Comparison of ENCODE assay signal across 11 mouse cellular contexts in the genomic region with DNA sequence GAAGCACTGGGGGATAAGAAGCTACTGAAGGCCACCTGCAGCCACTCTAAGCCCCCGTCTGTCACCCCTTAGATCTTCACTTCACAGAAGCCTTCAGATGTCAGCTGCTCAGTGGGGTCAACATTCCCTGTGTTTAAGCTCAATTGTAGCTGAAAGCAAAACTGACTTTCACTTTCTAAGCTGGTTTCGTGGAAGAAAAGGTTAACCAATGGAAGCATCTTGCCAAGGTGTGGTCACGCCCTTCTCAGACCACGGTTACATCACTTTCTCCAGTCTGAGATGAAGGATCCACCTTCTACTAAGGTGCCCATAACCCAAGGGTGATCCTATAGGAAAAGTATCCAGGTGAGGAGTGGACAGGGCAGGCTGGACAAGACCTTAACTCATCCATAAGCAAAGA. TPM values are rescaled to one million over a fixed set of nuclear protein-coding genes. Genes with fewer than 3 reads are reported as not detected.
A peak's percentile ranks its signal among the peaks of the same experiment; 100 is the strongest.
ATAC-seq and TF ChIP-seq lines count a peak whose summit lies in the region.
"Not testable (repeated sequence)": the region's sequence is repeated elsewhere in the genome, so short reads cannot be mapped to it uniquely, and the experiment has no call there.
"Had no signal": no experiment of that assay in that cellular context is flagged by ENCODE, and none has a peak within 500 bp of the region (broad histone marks: within the 10 kb centered on the region; RNA-seq: fewer than 3 reads in every experiment).

No protein-coding gene starts in this region.

- peaks cover 44% of the 10 kb centered on the region for H3K36me3 ChIP-seq in intestine, postnatal 0 days (ENCODE audit: control insufficient read depth, insufficient read depth)

- TF ChIP-seq CTCF in intestine, postnatal 0 days (IDR thresholded peaks at IDR 0.05; ENCODE audit: low read depth), result not testable (repeated sequence)

- 73% methylated on average over 3 of the region's 4 CpGs for WGBS in intestine, postnatal 0 days

- not testable (repeated sequence) for H3K27me3 ChIP-seq in intestine, postnatal 0 days (replicated peaks; ENCODE audit: control insufficient read depth, insufficient read depth, low read length)

- H3K4me3 ChIP-seq in intestine, postnatal 0 days (ENCODE audit: low read depth, low read length), result not testable (repeated sequence)

- not testable (repeated sequence) for H3K9ac ChIP-seq in intestine, postnatal 0 days (ENCODE audit: low read depth, low read length)

- not testable (repeated sequence) for H3K4me1 ChIP-seq in intestine, postnatal 0 days (replicated peaks; ENCODE audit: control insufficient read depth, insufficient read depth, low read length)

- H3K9me3 ChIP-seq in intestine, postnatal 0 days (ENCODE audit: control insufficient read depth), result not testable (repeated sequence)

- H3K4me2 ChIP-seq in intestine, postnatal 0 days (replicated peaks; ENCODE audit: low read depth), result not testable (repeated sequence)

- ATAC-seq in CD4-positive, CD25-positive, alpha-beta regulatory T cell, adult 4 months, result peak; percentile 66
- peak; percentile 41; the same call in 1 of the 2 replicates for ATAC-seq in common myeloid progenitor, adult 5-6 weeks (replicated peaks; ENCODE audit: low read depth, poor library complexity, severe bottlenecking)
- ATAC-seq in erythroid progenitor cell, adult 5-6 weeks (replicated peaks; ENCODE audit: low FRiP score, poor library complexity, severe bottlenecking), result peak; percentile 82
- peak; percentile 46 to 47; a peak in 2 of 4 replicates for ATAC-seq in hematopoietic stem cell, adult 5-6 weeks (replicated peaks in 1 of 2; ENCODE audit: insufficient read depth in 1 of 2, low FRiP score in 2 of 2, low TSS enrichment in 1 of 2, low read depth in 1 of 2, poor library complexity in 2 of 2, severe bottlenecking in 2 of 2)
- 0 out of 2 replicates have a peak, but pooled peaks have one; percentile 47 for ATAC-seq in intestine, postnatal 0 days
- ATAC-seq in megakaryocyte progenitor cell, adult 5-6 weeks (replicated peaks; ENCODE audit: poor library complexity), result peak; percentile 54
- peak; percentile 53 for ATAC-seq in monocyte, adult 5-6 weeks (replicated peaks; ENCODE audit: insufficient number of reproducible peaks, low FRiP score, low TSS enrichment, poor library complexity, severe bottlenecking)

- not testable (repeated sequence) for H3K27ac ChIP-seq in intestine, postnatal 0 days (ENCODE audit: low read depth, low read length)

RNA-seq across cellular contexts. Expression of a gene that starts 36.2 kb away (rescaled TPM):
- under 1 TPM in 1 of 2 experiments, not detected in 1; 0.66 TPM for polyA plus RNA-seq in CD4-positive, CD25-positive, alpha-beta regulatory T cell, adult 4 months (2017; shearing (Covaris generic))
- total RNA-seq in common myeloid progenitor, adult 5-6 weeks (2017), result 0.24 TPM in 1 of 2 replicates, not detected in the other
- total RNA-seq in erythroid progenitor cell, adult 5-6 weeks (2015; ENCODE audit: low replicate concordance), result not detected in 2 replicates
- total RNA-seq in erythroid progenitor cell, adult 5-6 weeks (2017; ENCODE audit: low replicate concordance), result 0.08 TPM in 1 of 2 replicates, not detected in the other
- total RNA-seq in hematopoietic stem cell, adult 5-6 weeks (2017), result 0.25 and 1.3 TPM in 2 replicates
- 0.04 TPM in 2 replicates for polyA plus RNA-seq in intestine, postnatal 0 days (2015; fragmentation: Nextera tagmentation; extraction: Ambion mirVana)
- total RNA-seq in megakaryocyte progenitor cell, adult 5-6 weeks (2015), result 0.24 and 0.44 TPM in 2 replicates
- 0.03 and 0.08 TPM in 2 replicates for total RNA-seq in megakaryocyte progenitor cell, adult 5-6 weeks (2017)
- total RNA-seq in monocyte, adult 5-6 weeks (2017), result 0.11 to 1.6 TPM (median 0.48 TPM) in 3 replicates
- total RNA-seq: adrenal gland, postnatal 14 days; MEL had no signal
- polyA plus RNA-seq: embryonic facial prominence, embryonic 11.5 days; embryonic facial prominence, embryonic 13.5 days had no signal

RNA-seq across cellular contexts. Expression of a gene that starts 50.7 kb away (rescaled TPM):
- 10 to 100 TPM in 1 of 2 experiments, 1 to 10 TPM in 1; 7.7 to 10.3 TPM for polyA plus RNA-seq in CD4-positive, CD25-positive, alpha-beta regulatory T cell, adult 4 months (2017; shearing (Covaris generic))
- total RNA-seq in common myeloid progenitor, adult 5-6 weeks (2017), result 93.7 and 111 TPM in 2 replicates
- 41.4 and 46.5 TPM in 2 replicates for total RNA-seq in erythroid progenitor cell, adult 5-6 weeks (2015; ENCODE audit: low replicate concordance)
- 54.3 and 63.2 TPM in 2 replicates for total RNA-seq in erythroid progenitor cell, adult 5-6 weeks (2017; ENCODE audit: low replicate concordance)
- 145 and 155 TPM in 2 replicates for total RNA-seq in hematopoietic stem cell, adult 5-6 weeks (2017)
- polyA plus RNA-seq in intestine, postnatal 0 days (2015; fragmentation: Nextera tagmentation; extraction: Ambion mirVana), result 106 and 124 TPM in 2 replicates
- total RNA-seq in megakaryocyte progenitor cell, adult 5-6 weeks (2015), result 57.1 and 64.4 TPM in 2 replicates
- 71.4 and 85.8 TPM in 2 replicates for total RNA-seq in megakaryocyte progenitor cell, adult 5-6 weeks (2017)
- total RNA-seq in monocyte, adult 5-6 weeks (2017), result 117 to 140 TPM (median 127 TPM) in 3 replicates
